Mouse (Mus musculus) lung, embryonic 16.5 days (tissue): ENCODE data around the gene Ubald2. TPM values are rescaled to one million over a fixed set of nuclear protein-coding genes. Genes with fewer than 3 reads are reported as not detected.
"Not testable (repeated sequence)": the region's sequence is repeated elsewhere in the genome, so short reads cannot be mapped to it uniquely, and the experiment has no call there.

ENCODE experiments used
- ATAC-seq: fragments of 200-750 bp; cut with Nextera tagmentation; 2 replicates; pipeline ENCODE4 v1.8.0; 2017; ENCODE audit warnings: low read depth, mild to moderate bottlenecking, moderate library complexity
- H3K27ac ChIP-seq: fragments of 300-500 bp; sonication (generic); 2 replicates; pipeline ENCODE4 v1.5.1; 2014; ENCODE audit warnings: mild to moderate bottlenecking, control low read depth, low read length
- H3K27me3 ChIP-seq: fragments of 300-500 bp; sonication (generic); 2 replicates; pipeline ENCODE4 v1.6.1; 2014; ENCODE audit warnings: low read depth, low read length, mixed read lengths; ENCODE audit not compliant: control insufficient read depth, insufficient read depth
- H3K36me3 ChIP-seq: fragments of 300-500 bp; sonication (generic); 2 replicates; pipeline ENCODE4 v1.6.1; 2014; ENCODE audit warnings: low read length; ENCODE audit not compliant: control insufficient read depth, insufficient read depth
- H3K4me1 ChIP-seq: fragments of 300-500 bp; sonication (generic); replicated peaks from 2 replicates; pipeline ENCODE4 v1.6.1; 2014; ENCODE audit warnings: low read length, mixed read lengths; ENCODE audit not compliant: control insufficient read depth, insufficient read depth
- H3K4me2 ChIP-seq: fragments of 300-500 bp; sonication (generic); 2 replicates; pipeline ENCODE4 v1.6.1; 2014; ENCODE audit warnings: low read depth, low read length, control low read depth
- H3K4me3 ChIP-seq: fragments of 300-500 bp; sonication (generic); 2 replicates; pipeline ENCODE4 v1.5.1; 2014; ENCODE audit warnings: mild to moderate bottlenecking, low read length, control low read depth
- H3K9ac ChIP-seq: fragments of 300-500 bp; sonication (generic); 2 replicates; pipeline ENCODE4 v1.6.1; 2014; ENCODE audit warnings: low read length, control low read depth
- H3K9me3 ChIP-seq: fragments of 300-500 bp; sonication (generic); 2 replicates; pipeline ENCODE4 v1.6.1; 2016; ENCODE audit warnings: low read length; ENCODE audit not compliant: control insufficient read depth
- WGBS: fragments of 180-500 bp; shearing (Covaris S2); extraction: QIAGEN DNeasy Blood & Tissue Kit; methylation state at CpG from one replicate; pipeline ENCODE4 v1.1.7; 2014; 5-methylcytosine and 5-hydroxymethylcytosine counted together
- polyA plus RNA-seq: library from polyadenylated mRNA; unstranded; fragments of >200 nt; fragmentation: Nextera tagmentation; extraction: Ambion mirVana; gene quantifications from 2 replicates; pipeline ENCODE4 v1.2.1, GENCODE M21; 2015

Ubald2 gene
- polyA plus RNA-seq, 1 experiment from 2014 or later = 43.2 TPM

- 57% methylated on average over 10 of the region's 10 CpGs for WGBS
- Histone ChIP-seq H3K4me2 (no peak overlapping the region), H3K9ac (0 out of 2 replicates have a peak overlapping the region, but pooled peaks have one; percentile 19), H3K27me3 (no peaks in the 10 kb centered on the region), H3K9me3 (no peaks in the 10 kb centered on the region), H3K36me3 (no peaks in the 10 kb centered on the region), H3K4me1 (peaks cover 3% of the 10 kb centered on the region), H3K27ac (peak overlapping the region; percentile 57), H3K4me3 (no peak overlapping the region)
- peak; percentile 53; the same call in 1 of the 2 replicates for ATAC-seq
Observed at GRCm38 (mm10) chr11:116423782-116424620, 9.9 kb upstream of the Ubald2 start.

- Histone ChIP-seq H3K9ac (no peak overlapping the region), H3K4me2 (no peak overlapping the region), H3K9me3 (no peaks in the 10 kb centered on the region), H3K4me3 (no peak overlapping the region), H3K36me3 (no peaks in the 10 kb centered on the region), H3K27ac (0 out of 2 replicates have a peak overlapping the region, but pooled peaks have one; percentile 7), H3K4me1 (peaks cover 10% of the 10 kb centered on the region), H3K27me3 (no peaks in the 10 kb centered on the region)
- 42% methylated on average over 8 of the region's 8 CpGs for WGBS
- no peak for ATAC-seq
Observed at GRCm38 (mm10) chr11:116424621-116425407, 9.1 kb upstream of the Ubald2 start.

GRCm38 (mm10) chr11:116426328-116426727 is 7.6 kb upstream of the Ubald2 start:
- ATAC-seq = not testable (repeated sequence)
- WGBS = 77% methylated on average over 11 of the region's 11 CpGs

GRCm38 (mm10) chr11:116426852-116427575 is 6.9 kb upstream of the Ubald2 start:
- no peaks in the 10 kb centered on the region for H3K36me3 ChIP-seq
- H3K27me3 ChIP-seq = no peaks in the 10 kb centered on the region
- no peaks in the 10 kb centered on the region for H3K9me3 ChIP-seq
- no peak overlapping the region for H3K4me3 ChIP-seq
- H3K4me1 ChIP-seq = peaks cover 10% of the 10 kb centered on the region
- WGBS = 62% methylated on average over 6 of the region's 6 CpGs
- H3K4me2 ChIP-seq = no peak overlapping the region
- ATAC-seq = no peak
- no peak overlapping the region for H3K27ac ChIP-seq
- H3K9ac ChIP-seq = no peak overlapping the region

More at GRCm38 (mm10) chr11:116426328-116426727, 7.6 kb upstream of the Ubald2 start:
- not testable (repeated sequence) for H3K36me3 ChIP-seq, H3K27ac ChIP-seq, H3K9me3 ChIP-seq, H3K27me3 ChIP-seq, H3K9ac ChIP-seq, H3K4me2 ChIP-seq, H3K4me3 ChIP-seq
- peaks cover 10% of the 10 kb centered on the region for H3K4me1 ChIP-seq

- Histone ChIP-seq H3K9ac (no peak overlapping the region), H3K4me2 (no peak overlapping the region)
- WGBS = 31% methylated on average over 13 of the region's 13 CpGs
Observed at GRCm38 (mm10) chr11:116428872-116429859, 4.7 kb upstream of the Ubald2 start.

GRCm38 (mm10) chr11:116429862-116430613 is 3.9 kb upstream of the Ubald2 start:
- Histone ChIP-seq H3K27ac (no peak overlapping the region), H3K36me3 (no peaks in the 10 kb centered on the region), H3K4me3 (no peak overlapping the region), H3K9me3 (no peaks in the 10 kb centered on the region), H3K4me1 (peaks cover 17% of the 10 kb centered on the region), H3K27me3 (no peaks in the 10 kb centered on the region), H3K4me2 (no peak overlapping the region), H3K9ac (no peak overlapping the region)
- no peak for ATAC-seq
- WGBS = 76% methylated on average over 9 of the region's 9 CpGs

More at GRCm38 (mm10) chr11:116428872-116429859, 4.7 kb upstream of the Ubald2 start:
- Histone ChIP-seq H3K4me1 (peaks cover 17% of the 10 kb centered on the region), H3K4me3 (no peak overlapping the region), H3K27ac (peak overlapping the region; percentile 14; the same call in 1 of the 2 replicates), H3K36me3 (no peaks in the 10 kb centered on the region), H3K27me3 (no peaks in the 10 kb centered on the region), H3K9me3 (no peaks in the 10 kb centered on the region)
- no peak for ATAC-seq

GRCm38 (mm10) chr11:116430723-116431427 is 3.0 kb upstream of the Ubald2 start:
- Histone ChIP-seq H3K36me3 (no peaks in the 10 kb centered on the region), H3K27me3 (no peaks in the 10 kb centered on the region), H3K27ac (no peak overlapping the region), H3K9ac (peak overlapping the region; percentile 51), H3K4me2 (peak overlapping the region; percentile 41), H3K4me1 (peaks cover 26% of the 10 kb centered on the region), H3K9me3 (no peaks in the 10 kb centered on the region), H3K4me3 (no peak overlapping the region)
- no peak for ATAC-seq
- 24% methylated on average over 22 of the region's 22 CpGs for WGBS
